Mouse (Mus musculus) c-Kit-positive CD71-positive TER-119-positive erythroid progenitor cells, embryonic 14.5 days (primary cell): ENCODE measurements around the gene Fancd2.

Experiments used
- DNase-seq: peaks from one replicate; pipeline ENCODE4 v3.0.0-alpha.2; 2013; ENCODE audit warnings: low spot score

Fancd2 gene

GRCm38 (mm10) chr6:113523420-113523819 is 8.1 kb upstream of the Fancd2 start:
- no peak for DNase-seq

GRCm38 (mm10) chr6:113531840-113532404 is 440 bp downstream of the Fancd2 start:
- DNase-seq, result peak; percentile 34

- no peak for DNase-seq
These were observed 3.4 kb downstream of the Fancd2 start for GRCm38 (mm10) chr6:113534886-113535285.

GRCm38 (mm10) chr6:113541610-113542009 is 10.1 kb downstream of the Fancd2 start:
- DNase-seq, result no peak

GRCm38 (mm10) chr6:113543906-113544481 is 12.5 kb downstream of the Fancd2 start:
- DNase-seq, result peak; percentile 24

GRCm38 (mm10) chr6:113559736-113560135 is 28.3 kb downstream of the Fancd2 start:
- DNase-seq, result no peak

GRCm38 (mm10) chr6:113564557-113564956 is 33.1 kb downstream of the Fancd2 start:
- DNase-seq, result no peak

GRCm38 (mm10) chr6:113576044-113576443 is 44.6 kb downstream of the Fancd2 start:
- no peak for DNase-seq

GRCm38 (mm10) chr6:113579306-113579705 is 47.8 kb downstream of the Fancd2 start:
- DNase-seq, result no peak

GRCm38 (mm10) chr6:113583023-113583422 is 51.5 kb downstream of the Fancd2 start:
- no peak for DNase-seq

- DNase-seq, result no peak
These were observed 53.6 kb downstream of the Fancd2 start for GRCm38 (mm10) chr6:113585065-113585464.

GRCm38 (mm10) chr6:113586466-113587183 is 55.1 kb downstream of the Fancd2 start:
- DNase-seq, result no peak

GRCm38 (mm10) chr6:113592637-113593036 is 61.2 kb downstream of the Fancd2 start:
- DNase-seq, result no peak

GRCm38 (mm10) chr6:113597945-113598344 is 66.5 kb downstream of the Fancd2 start:
- no peak for DNase-seq

GRCm38 (mm10) chr6:113599833-113600232 is 68.4 kb downstream of the Fancd2 start:
- no peak for DNase-seq

GRCm38 (mm10) chr6:113600543-113601139 is 69.2 kb downstream of the Fancd2 start, which contains the start of gene Fancd2os:
Gene Fancd2os (minus strand): TSS chr6:113600715.
- no peak for DNase-seq

- DNase-seq, result peak; percentile 18
These were observed 71.3 kb downstream of the Fancd2 start for GRCm38 (mm10) chr6:113602821-113603220.

- DNase-seq, result no peak
These were observed 72.5 kb downstream of the Fancd2 start for GRCm38 (mm10) chr6:113603993-113604392.

- DNase-seq, result peak; percentile 81
These were observed 73.1 kb downstream of the Fancd2 start, which contains the start of gene Brk1 for GRCm38 (mm10) chr6:113604432-113605223. Gene Brk1 (plus strand): TSS chr6:113604772.

GRCm38 (mm10) chr6:113605224-113605545 is 73.7 kb downstream of the Fancd2 start:
- DNase-seq, result peak; percentile 37

- no peak for DNase-seq
These were observed 77.4 kb downstream of the Fancd2 start for GRCm38 (mm10) chr6:113608871-113609270.

- no peak for DNase-seq
These were observed 77.8 kb downstream of the Fancd2 start for GRCm38 (mm10) chr6:113609293-113609692.
